Mouse (Mus musculus) adrenal gland, adult (tissue): ENCODE measurements around the gene Specc1.

Experiments used
- DNase-seq, 2 experiments: peaks; one replicate each; pipeline ENCODE4 v3.0.0; 2022 to 2023; ENCODE audit warnings: low spot score in 1 of 2; ENCODE audit not compliant: inconsistent age in 2 of 2

The Specc1 gene

DNA sequence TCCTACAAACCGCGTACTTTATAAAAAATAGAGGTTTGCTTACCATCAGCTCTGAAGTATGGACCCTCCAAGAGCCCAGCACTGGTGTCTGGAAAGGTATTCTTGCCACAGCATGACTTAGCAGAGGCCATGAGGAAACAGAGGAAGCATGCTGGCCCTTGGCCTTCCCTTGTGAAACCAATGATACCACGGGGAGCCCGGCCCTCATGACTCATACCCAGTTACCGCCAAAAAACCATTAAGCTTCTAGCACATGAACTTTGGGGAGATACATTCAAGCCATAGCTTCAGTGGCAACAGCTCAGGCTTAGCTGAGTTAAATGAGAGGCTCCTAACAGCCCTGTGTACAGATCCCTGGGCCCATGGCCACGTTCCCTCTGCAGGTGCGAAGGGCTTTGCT lies 267.4 kb downstream of the Specc1 start:
- DNase-seq: peak in 1 of 2 experiments; percentile 54

DNA sequence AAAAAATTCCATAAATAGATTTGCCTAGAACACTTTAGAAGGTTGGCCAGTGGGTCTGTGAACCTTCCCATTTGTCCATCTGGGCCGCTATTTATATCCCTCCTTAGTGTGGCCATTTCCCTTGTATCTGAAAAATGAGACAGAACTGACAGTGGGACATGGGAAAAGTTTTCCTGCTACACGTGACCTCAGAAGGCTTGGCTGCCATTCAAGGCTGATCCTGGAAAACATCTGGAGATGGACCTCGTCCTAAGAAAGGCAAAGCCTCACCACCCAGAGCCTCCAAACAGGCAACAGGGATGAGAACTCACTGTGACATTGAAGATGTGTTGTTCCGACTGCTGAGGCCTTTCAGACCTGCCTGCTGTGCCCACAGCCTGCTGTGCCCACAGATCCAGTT lies 268.2 kb downstream of the Specc1 start:
- DNase-seq: peak in 1 of 2 experiments; percentile 25

DNA sequence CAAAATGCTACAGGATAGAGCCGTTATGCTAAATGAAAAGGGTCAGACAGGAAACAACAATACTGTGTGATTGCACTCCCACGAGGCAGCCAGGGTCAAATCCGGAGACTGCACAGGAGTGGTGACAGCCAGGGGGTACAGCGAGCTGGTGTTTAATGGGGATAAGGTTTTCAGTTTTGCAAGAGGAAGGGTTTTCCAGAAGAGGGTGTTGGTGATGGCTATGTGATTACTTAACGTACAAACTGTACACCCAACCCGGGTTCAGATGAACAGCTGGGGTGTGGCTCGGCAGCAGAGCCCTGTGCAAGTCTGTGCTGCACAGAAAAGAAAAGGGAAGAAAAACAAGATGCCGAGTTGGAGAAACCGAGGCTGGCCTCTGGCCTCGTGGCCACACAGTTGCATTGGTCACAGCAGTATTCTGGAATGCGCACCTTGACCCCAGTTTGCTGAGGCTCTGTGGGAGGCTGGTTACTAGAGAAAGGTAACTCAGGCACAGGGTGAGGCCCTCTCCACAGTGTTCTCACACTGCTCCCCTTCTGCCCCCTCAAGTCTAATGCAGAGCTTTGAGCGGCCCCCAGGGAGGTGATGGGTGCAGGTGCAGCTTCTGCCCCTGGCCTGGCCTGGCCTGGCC lies 284.2 kb downstream of the Specc1 start:
- DNase-seq: no peak

DNA sequence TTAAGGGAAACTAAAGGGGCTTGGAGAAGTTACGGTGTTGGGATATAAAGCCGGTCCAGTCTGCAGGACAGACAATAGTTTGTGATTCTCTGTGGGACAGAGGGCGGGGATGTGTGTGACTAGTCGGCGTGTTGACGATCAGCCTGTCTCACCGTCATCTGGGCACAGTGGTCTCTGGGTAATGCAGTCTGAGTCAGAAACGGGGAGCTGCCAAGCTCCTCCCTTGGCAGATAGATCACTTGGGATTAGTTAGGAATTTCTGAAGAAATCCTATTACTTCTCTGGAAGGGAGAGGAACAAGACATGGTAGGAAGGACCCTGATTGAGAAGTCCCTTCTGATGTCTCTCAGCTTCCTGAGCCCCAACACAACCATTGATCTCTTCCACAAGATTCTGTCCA lies 287.3 kb downstream of the Specc1 start:
- no peak for DNase-seq

DNA sequence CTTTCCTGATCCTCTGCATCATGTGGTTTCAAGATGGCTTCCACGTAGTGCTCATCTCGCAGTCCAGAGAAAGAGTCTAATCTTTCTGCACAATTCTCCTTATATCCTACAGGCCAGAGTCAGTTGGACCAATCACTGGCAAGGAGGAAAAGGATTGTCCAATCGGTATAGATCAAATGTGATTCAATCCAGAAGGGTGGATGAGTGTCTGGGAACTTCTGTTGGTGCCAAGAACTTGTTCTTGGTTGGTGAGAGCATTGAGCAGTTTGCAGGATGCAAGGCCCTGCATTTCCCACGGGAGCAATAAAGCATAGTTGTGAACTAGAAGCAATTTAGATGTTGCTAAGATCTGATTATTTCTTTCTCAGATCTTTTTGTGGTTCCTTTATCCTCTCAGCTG lies 287.9 kb downstream of the Specc1 start:
- DNase-seq: no peak

DNA sequence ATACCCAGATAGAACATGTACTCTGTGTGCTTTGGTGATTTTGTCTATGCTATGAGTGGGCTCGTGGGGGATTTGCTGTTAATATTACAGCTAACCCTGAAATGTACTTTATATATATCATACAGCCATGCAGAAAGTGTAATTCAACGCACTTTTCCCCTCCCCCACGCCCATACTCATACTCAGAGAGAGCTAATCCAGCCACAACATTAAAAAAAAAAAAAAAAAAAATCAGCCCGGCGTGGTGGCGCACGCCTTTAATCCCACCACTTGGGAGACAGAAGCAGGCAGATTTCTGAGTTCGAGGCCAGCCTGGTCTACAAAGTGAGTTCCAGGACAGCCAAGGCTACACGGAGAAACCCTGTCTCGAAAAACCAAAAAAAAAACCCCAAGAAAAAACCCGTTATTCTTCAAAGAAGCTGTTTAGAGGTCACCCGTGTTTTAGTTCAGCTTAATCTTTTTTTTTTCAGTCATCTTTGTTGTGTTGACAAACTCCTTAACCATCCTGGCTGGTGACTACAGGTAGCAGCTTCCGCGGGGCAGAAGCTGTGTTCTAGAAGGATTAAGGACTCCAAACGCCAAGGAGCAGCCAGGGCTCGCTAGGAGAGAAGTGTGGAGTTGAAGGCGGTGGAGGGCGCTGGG lies 291.3 kb downstream of the Specc1 start:
- DNase-seq: no peak

DNA sequence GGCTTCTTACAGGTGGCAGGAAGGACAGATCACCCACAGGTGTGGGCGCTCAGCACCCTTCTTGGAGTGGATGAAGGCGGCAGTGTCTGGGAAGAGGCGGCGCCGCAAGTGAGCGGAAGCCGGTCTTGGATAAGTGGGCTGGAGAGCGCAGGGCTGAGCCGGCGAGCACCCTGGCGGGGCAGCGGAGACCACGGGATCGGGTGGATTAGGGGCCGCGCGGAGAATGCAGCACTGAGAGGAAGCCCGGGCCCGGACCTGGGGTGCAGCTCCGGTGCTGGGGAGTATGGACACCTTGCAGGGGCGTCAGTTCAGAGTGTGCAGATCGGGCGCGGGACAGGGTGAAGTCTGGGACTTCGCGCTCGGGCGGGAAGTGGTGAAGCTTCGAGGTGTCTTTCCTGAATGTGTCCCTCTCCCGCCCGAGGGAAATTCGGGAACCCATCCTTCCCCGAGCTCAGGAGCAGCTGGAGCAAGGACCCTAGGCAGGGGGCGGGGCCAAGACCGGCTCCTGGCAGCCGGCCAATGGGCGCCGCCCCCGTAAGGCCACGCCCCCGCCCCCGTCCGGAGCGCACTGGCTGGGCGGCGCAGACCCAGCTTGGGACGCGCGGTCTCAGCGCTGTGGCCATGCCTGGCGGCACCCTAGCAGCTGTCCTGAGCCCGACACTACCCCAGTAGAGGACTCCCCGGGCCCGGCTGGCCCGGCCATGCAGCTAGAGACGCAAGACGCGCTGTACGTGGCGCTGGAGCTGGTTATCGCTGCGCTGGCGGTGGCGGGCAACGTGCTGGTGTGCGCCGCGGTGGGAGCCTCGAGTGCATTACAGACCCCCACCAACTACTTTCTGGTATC lies 292.1 kb downstream of the Specc1 start, which contains the start of gene Adora2b:
Gene Adora2b, plus strand, starts transcription at position 584 of the 844 bp plus-strand sequence.
- peak; percentile 39 to 82 for DNase-seq

DNA sequence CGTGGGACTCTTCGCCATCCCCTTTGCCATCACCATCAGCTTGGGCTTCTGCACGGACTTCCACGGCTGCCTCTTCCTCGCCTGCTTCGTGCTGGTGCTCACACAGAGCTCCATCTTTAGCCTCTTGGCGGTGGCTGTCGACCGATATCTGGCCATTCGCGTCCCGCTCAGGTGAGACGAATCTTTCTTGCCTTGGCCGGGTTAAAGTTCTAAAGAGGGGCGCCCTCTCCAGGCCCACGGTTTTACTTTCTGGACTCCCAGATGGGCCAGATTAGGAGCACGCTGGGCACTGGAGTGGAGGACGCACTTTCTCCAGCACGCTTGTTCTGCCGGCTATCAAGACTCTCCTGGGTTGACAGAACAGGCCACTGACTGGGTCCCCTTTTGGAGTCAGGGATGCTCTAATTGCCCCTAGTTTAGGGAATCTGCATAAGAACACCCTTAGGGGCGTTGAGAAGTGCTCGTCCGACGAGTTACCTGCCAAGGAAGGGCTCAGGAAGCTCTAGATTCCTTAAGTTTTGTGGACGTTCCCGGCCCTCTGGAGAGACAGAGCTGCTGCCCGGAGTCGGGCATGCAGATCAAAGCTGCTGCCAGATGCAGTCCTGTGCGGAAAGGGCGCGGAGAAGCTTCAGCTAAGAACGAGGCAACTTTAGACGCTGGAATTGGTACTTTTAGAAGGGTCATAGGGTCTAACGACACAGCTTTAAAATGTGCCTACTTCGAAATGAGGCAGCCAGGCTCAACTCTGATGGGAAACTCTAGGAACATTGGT lies 292.9 kb downstream of the Specc1 start:
- DNase-seq: peak; percentile 16 to 75

DNA sequence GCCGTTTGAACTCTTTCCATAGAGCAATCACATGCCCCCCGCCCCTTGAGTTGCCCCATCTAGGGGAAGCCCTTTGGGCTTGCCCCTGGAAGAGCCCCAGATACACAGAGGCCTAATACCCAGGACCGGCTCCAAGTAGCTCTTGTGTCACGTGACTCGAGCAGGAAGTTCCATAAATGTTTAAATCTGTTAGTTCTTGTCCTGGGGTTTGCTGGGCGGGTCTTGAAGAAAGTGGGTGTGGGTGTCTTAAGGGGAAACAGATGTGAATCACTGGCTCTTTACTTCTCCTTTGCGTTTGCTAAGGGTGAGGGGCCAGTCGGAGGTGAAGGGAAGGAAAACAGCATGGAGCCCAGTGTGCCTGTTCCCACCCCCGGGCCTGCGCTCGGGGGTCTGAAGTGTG lies 294.5 kb downstream of the Specc1 start:
- no peak for DNase-seq

DNA sequence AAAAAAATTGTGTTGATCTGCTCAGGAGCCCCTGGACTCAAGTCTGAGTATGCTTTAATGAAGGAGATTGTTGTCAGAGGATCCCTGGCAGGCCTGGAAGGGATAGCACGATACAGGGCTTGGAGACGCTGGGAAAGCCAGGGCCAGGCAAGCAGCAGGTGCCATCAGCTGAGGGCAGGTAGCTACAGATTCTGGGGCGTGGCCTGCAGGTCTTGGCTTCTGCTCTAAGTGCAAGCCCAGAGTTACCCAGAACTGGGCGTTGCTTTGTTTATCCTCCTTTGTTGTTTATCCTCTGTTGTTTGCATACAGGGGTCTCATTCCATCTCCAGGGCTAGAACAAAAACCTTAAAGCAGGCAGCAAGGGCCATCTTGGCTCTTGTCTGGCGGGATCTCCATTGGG lies 296.8 kb downstream of the Specc1 start:
- DNase-seq: no peak

DNA sequence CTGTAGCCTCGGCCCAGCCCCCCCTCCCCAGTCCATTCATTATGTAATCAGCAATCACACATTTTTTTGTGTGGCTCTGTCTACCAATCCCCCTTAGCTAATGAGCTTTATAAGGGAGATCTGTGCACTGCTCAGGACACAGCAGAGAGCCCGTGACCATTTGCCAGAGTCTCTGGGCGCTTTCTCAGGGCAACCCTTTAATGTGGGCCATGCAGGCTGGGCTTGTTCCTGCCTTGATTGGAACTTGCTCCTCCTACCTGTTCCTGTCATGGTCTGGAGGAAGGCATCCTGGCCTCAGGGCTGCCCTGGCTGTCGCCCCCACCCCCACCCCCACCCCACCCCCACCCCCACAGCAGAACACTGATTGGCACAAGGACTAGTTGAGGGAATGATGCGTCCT lies 302.7 kb downstream of the Specc1 start:
- DNase-seq: no peak

DNA sequence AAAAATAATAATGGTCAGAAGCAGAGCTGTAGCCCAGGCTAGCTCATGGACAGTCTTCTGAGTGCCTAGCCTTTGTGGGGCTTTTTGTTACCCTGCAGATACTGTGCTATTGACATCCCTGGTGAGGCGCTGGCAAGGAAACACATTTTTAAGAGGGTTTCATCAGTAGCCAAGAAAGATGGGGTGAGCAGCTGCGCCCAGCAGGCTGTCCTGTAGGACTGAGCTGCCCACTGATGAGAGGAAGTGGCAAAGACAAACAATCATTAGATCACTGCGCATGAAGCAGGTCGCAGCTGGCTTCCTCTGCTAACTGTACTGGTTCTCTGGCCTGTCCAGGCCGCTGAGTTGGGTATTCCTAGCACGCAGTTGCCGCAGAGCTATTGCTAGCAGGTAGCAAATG lies 307.0 kb downstream of the Specc1 start:
- no peak for DNase-seq

DNA sequence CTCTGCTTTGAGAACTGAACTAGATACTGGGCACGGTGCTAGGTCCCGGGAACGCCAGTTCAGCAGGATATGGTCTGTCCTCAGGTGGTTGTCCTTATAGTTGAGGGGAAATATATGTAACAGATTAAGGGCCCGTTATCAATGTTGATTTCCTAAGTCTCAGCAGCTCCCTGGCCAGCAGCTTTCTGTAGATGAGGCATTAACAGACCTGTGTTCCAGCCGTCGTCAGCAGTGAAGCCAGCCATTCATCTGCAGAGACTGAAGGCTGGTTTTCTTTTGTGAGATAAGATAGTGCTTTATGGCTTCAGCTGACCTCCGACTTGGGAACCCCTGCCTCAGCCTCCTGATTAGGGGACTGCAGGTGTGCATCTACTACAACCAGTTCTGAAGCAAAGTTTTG lies 307.5 kb downstream of the Specc1 start:
- DNase-seq: no peak

DNA sequence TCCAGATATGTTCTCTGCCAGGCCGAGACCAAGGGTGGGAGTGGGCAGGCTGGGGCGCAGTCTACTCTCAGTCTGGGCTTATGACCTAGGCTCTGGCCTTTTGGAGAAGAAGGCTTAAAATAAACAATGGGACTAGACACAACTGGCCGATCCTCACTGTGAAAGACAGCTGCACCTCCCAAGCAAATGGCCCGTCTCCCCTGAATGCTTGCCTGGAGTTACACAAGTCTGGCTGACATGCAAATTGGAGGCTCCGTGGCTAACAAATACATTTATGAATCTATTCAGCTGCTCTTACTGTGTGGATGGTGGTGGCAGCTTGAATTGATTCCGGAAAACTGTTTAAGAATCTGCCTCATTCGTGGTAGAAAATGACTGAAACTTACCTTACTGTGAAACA lies 309.1 kb downstream of the Specc1 start:
- DNase-seq: no peak

DNA sequence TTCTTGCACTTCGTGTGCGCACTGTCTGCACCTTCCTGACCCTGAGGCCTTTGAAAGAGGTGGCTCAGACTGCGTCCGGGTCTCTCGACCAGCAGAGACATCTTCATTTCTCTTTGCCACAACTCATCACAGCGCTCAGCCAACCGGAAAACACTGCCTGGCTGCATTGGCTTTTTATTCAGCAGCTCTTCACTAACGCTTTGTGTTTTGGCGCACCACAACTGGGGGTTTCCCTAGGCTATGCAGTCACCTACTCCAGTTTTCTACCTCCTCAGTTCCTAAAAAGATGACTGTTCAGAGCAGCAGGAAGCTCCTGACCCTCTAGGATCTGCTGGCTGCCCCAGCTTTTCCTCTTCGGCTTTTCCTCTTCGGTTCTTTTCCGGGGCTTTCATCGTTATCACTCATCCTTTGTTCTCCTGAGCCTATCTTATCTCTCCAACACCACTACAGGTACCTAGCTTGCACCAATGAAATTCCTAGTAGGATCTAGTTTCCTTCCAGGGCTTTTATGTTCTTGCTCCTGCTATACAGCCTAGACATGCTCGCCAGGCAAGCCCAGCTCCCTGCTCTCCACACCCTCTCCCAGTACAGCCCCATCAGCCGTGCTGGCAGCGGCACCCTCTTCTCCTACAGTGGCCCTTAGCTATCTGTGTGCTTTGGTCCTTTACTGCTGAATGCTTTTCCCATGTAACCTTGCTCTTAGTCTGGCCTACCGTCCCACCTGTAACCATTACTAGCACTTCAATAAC lies 310.1 kb downstream of the Specc1 start:
- DNase-seq: no peak

DNA sequence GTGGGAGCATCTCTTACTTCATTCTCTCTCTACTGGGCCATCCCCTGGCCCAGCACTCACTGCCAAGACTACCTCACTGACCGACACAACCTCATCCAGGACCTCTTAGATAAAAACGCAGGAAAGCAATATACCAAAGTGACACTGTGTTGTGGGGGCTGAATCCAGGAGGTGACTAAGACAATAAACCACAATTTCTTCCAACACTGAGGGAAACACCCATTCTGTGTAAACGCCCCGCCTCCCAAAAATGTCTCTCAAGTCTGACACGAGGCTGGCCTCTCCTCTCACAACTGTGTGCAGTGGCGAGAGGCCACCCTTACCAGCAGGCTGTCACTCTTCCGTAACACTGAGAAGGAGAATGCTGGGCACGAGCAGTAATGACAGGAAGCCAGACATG lies 311.8 kb downstream of the Specc1 start:
- DNase-seq: no peak

DNA sequence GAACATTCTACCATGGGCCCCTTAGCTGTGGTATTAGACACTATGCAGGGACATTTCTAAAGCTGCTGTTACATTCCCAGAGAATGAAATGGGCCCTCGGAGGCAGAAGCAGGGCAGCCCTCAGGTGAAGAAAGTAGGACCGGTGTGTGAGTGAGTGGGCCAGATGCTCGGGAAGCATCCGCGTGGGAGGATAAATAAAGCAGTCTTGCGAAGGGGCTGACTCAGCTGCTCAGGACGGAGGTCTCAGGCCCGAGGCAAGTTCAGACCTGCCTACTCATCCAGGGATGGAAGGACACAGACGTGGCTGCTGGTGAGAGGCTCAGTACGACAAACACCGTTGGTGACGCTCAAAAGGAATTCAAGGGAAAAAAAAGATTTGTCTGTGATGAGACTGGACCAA lies 312.5 kb downstream of the Specc1 start:
- DNase-seq: no peak

DNA sequence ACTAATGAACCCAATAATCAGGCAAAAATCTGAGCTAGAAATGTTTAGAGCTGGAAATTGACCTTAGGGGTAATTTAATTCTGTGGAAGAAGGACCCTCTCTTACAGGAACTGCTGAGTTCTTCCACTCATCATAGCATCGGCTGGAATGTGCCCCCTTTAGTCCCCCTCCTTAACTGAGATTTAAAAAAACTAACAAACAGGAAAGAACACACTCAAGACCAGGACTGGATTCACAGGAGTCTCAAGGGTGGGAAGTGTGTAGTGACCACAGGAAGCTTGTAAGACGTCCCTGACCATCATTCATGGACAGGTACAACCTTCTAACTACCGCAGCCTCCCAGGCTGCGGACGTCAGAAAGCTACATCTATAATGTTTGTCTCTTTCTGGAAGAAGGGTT lies 314.3 kb downstream of the Specc1 start:
- no peak for DNase-seq
